Mouse (Mus musculus): ENCODE results near the gene Gba. TPM values are rescaled to one million over a fixed set of nuclear protein-coding genes. Genes with fewer than 3 reads are reported as not detected.

The Gba gene
- polyA plus RNA-seq, 1 experiment from 2014 or later = 53.7 TPM

GRCm38 (mm10) chr3:89166945-89167344 lies 35.8 kb upstream of the Gba start:
- peaks cover 32% of the 10 kb centered on the region for H3K36me3 ChIP-seq
- H3K4me2 ChIP-seq (replicated peaks) = no peak overlapping the region
- no peaks in the 10 kb centered on the region for H3K9me3 ChIP-seq
- H3K4me3 ChIP-seq (replicated peaks) = no peak overlapping the region
- H3K27ac ChIP-seq = no peak overlapping the region
- H3K9ac ChIP-seq = no peak overlapping the region
- no peak for ATAC-seq
- 94% methylated on average over 19 of the region's 19 CpGs for WGBS
- H3K4me1 ChIP-seq (replicated peaks) = peaks cover 16% of the 10 kb centered on the region
- H3K27me3 ChIP-seq (replicated peaks) = no peaks in the 10 kb centered on the region

GRCm38 (mm10) chr3:89174844-89175243 lies 27.9 kb upstream of the Gba start:
- Histone ChIP-seq H3K27ac (no peak overlapping the region), H3K4me3 (replicated peaks) (no peak overlapping the region), H3K27me3 (replicated peaks) (no peaks in the 10 kb centered on the region), H3K4me1 (replicated peaks) (peaks cover 6% of the 10 kb centered on the region), H3K4me2 (replicated peaks) (no peak overlapping the region), H3K9me3 (no peaks in the 10 kb centered on the region), H3K36me3 (peaks cover 48% of the 10 kb centered on the region), H3K9ac (no peak overlapping the region)
- ATAC-seq = no peak
- 87% methylated on average over 11 of the region's 11 CpGs for whole genome bisulfite sequencing

- Histone ChIP-seq H3K9ac (no peak overlapping the region), H3K4me1 (replicated peaks) (peaks cover 6% of the 10 kb centered on the region), H3K27me3 (replicated peaks) (no peaks in the 10 kb centered on the region), H3K9me3 (no peaks in the 10 kb centered on the region), H3K36me3 (peaks cover 44% of the 10 kb centered on the region), H3K27ac (no peak overlapping the region), H3K4me2 (replicated peaks) (no peak overlapping the region), H3K4me3 (replicated peaks) (no peak overlapping the region)
- ATAC-seq = no peak
- WGBS = 89% methylated on average over 10 of the region's 10 CpGs
Measured at GRCm38 (mm10) chr3:89175544-89175943, 27.2 kb upstream of the Gba start.

GRCm38 (mm10) chr3:89176421-89176820 lies 26.3 kb upstream of the Gba start:
- H3K9ac ChIP-seq = no peak overlapping the region
- H3K9me3 ChIP-seq = no peaks in the 10 kb centered on the region
- H3K27me3 ChIP-seq (replicated peaks) = no peaks in the 10 kb centered on the region
- no peak overlapping the region for H3K4me2 ChIP-seq (replicated peaks)
- 0 out of 2 replicates have a peak overlapping the region, but pooled peaks have one; percentile 24 for H3K27ac ChIP-seq
- no peak overlapping the region for H3K4me3 ChIP-seq (replicated peaks)
- 85% methylated on average over 7 of the region's 7 CpGs for WGBS
- H3K4me1 ChIP-seq (replicated peaks) = peaks cover 6% of the 10 kb centered on the region
- peak; percentile 3; the same call in 1 of the 2 replicates for ATAC-seq
- peaks cover 47% of the 10 kb centered on the region for H3K36me3 ChIP-seq

GRCm38 (mm10) chr3:89177242-89178106 lies 25.3 kb upstream of the Gba start, which contains the start of gene Scamp3:
Gene Scamp3, plus strand, starts transcription at chr3:89177473.
- under 1% methylated on average over 43 of the region's 43 CpGs for WGBS
- H3K27me3 ChIP-seq (replicated peaks) = no peaks in the 10 kb centered on the region
- H3K9me3 ChIP-seq = no peaks in the 10 kb centered on the region
- peak within 1 kb of the TSS; percentile 82 for H3K9ac ChIP-seq
- H3K4me3 ChIP-seq (replicated peaks) = peak within 1 kb of the TSS; percentile 72
- H3K4me1 ChIP-seq (replicated peaks) = peaks cover 9% of the 10 kb centered on the region
- peak within 1 kb of the TSS; percentile 82 for H3K4me2 ChIP-seq (replicated peaks)
- H3K36me3 ChIP-seq = peaks cover 53% of the 10 kb centered on the region
- ATAC-seq = peak; percentile 96
- peak within 1 kb of the TSS; percentile 79 for H3K27ac ChIP-seq

- H3K36me3 ChIP-seq = peaks cover 54% of the 10 kb centered on the region
- WGBS = 5% methylated on average over 6 of the region's 6 CpGs
- ATAC-seq = no peak
Measured at GRCm38 (mm10) chr3:89178107-89178385, 24.7 kb upstream of the Gba start.

GRCm38 (mm10) chr3:89179056-89179455 lies 23.7 kb upstream of the Gba start:
- WGBS = 87% methylated on average over 11 of the region's 11 CpGs
- H3K4me2 ChIP-seq (replicated peaks) = peak overlapping the region; percentile 82
- peaks cover 46% of the 10 kb centered on the region for H3K36me3 ChIP-seq
- H3K9me3 ChIP-seq = no peaks in the 10 kb centered on the region
- no peaks in the 10 kb centered on the region for H3K27me3 ChIP-seq (replicated peaks)
- no peak overlapping the region for H3K4me3 ChIP-seq (replicated peaks)
- no peak overlapping the region for H3K9ac ChIP-seq
- no peak overlapping the region for H3K27ac ChIP-seq
- ATAC-seq = no peak
- H3K4me1 ChIP-seq (replicated peaks) = peaks cover 21% of the 10 kb centered on the region

More at GRCm38 (mm10) chr3:89178107-89178385, 24.7 kb upstream of the Gba start:
- Histone ChIP-seq H3K4me3 (replicated peaks) (peak overlapping the region; percentile 72), H3K27ac (peak overlapping the region; percentile 79), H3K4me1 (replicated peaks) (peaks cover 12% of the 10 kb centered on the region), H3K4me2 (replicated peaks) (peak overlapping the region; percentile 82), H3K9me3 (no peaks in the 10 kb centered on the region), H3K9ac (peak overlapping the region; percentile 82), H3K27me3 (replicated peaks) (no peaks in the 10 kb centered on the region)

- H3K27ac ChIP-seq = 0 out of 2 replicates have a peak overlapping the region, but pooled peaks have one; percentile 32
- H3K27me3 ChIP-seq (replicated peaks) = no peaks in the 10 kb centered on the region
- peaks cover 24% of the 10 kb centered on the region for H3K36me3 ChIP-seq
- no peak for ATAC-seq
- H3K9me3 ChIP-seq = no peaks in the 10 kb centered on the region
- WGBS = 92% methylated on average over 27 of the region's 27 CpGs
- no peak overlapping the region for H3K9ac ChIP-seq
- H3K4me1 ChIP-seq (replicated peaks) = peaks cover 37% of the 10 kb centered on the region
- no peak overlapping the region for H3K4me2 ChIP-seq (replicated peaks)
- no peak overlapping the region for H3K4me3 ChIP-seq (replicated peaks)
Measured at GRCm38 (mm10) chr3:89181749-89182500, 20.8 kb upstream of the Gba start.

- no peak; the same call in 1 of the 2 replicates for ATAC-seq
- Histone ChIP-seq H3K4me3 (replicated peaks) (peak overlapping the region; percentile 64), H3K9ac (peak overlapping the region; percentile 82; the same call in 1 of the 2 replicates), H3K27me3 (replicated peaks) (no peaks in the 10 kb centered on the region), H3K27ac (0 out of 2 replicates have a peak overlapping the region, but pooled peaks have one; percentile 32), H3K36me3 (peaks cover 24% of the 10 kb centered on the region), H3K4me1 (replicated peaks) (peaks cover 37% of the 10 kb centered on the region), H3K9me3 (no peaks in the 10 kb centered on the region), H3K4me2 (replicated peaks) (peak overlapping the region; percentile 97)
- 47% methylated on average over 7 of the region's 7 CpGs for WGBS
Measured at GRCm38 (mm10) chr3:89182531-89183057, 20.1 kb upstream of the Gba start.

GRCm38 (mm10) chr3:89183058-89183958 lies 19.4 kb upstream of the Gba start, which contains the start of gene Fam189b:
Gene Fam189b, plus strand, starts transcription at chr3:89183143.
- H3K36me3 ChIP-seq = peaks cover 24% of the 10 kb centered on the region
- H3K9ac ChIP-seq = peak within 1 kb of the TSS; percentile 82
- H3K9me3 ChIP-seq = no peaks in the 10 kb centered on the region
- ATAC-seq = peak; percentile 95
- H3K4me1 ChIP-seq (replicated peaks) = peaks cover 36% of the 10 kb centered on the region
- H3K27ac ChIP-seq = peak within 1 kb of the TSS; percentile 89
- WGBS = 5% methylated on average over 38 of the region's 39 CpGs
- H3K4me2 ChIP-seq (replicated peaks) = peak within 1 kb of the TSS; percentile 97
- H3K27me3 ChIP-seq (replicated peaks) = no peaks in the 10 kb centered on the region
- H3K4me3 ChIP-seq (replicated peaks) = peak within 1 kb of the TSS; percentile 64

- Histone ChIP-seq H3K27ac (no peak overlapping the region), H3K4me2 (replicated peaks) (peak overlapping the region; percentile 97), H3K36me3 (peaks cover 24% of the 10 kb centered on the region)
Measured at GRCm38 (mm10) chr3:89183959-89184315, 18.8 kb upstream of the Gba start.

More at GRCm38 (mm10) chr3:89183959-89184315, 18.8 kb upstream of the Gba start:
- WGBS = 82% methylated on average over 6 of the region's 6 CpGs
- Histone ChIP-seq H3K9me3 (no peaks in the 10 kb centered on the region), H3K4me3 (replicated peaks) (peak overlapping the region; percentile 64), H3K4me1 (replicated peaks) (peaks cover 33% of the 10 kb centered on the region), H3K27me3 (replicated peaks) (no peaks in the 10 kb centered on the region), H3K9ac (peak overlapping the region; percentile 82)
- no peak for ATAC-seq

Measured in intestine, embryonic 15.5 days (tissue).